Mouse (Mus musculus): ENCODE data around the gene Oas1e.
"Not testable (repeated sequence)": the region's sequence is repeated elsewhere in the genome, so short reads cannot be mapped to it uniquely, and the experiment has no call there.

Oas1e gene

DNA sequence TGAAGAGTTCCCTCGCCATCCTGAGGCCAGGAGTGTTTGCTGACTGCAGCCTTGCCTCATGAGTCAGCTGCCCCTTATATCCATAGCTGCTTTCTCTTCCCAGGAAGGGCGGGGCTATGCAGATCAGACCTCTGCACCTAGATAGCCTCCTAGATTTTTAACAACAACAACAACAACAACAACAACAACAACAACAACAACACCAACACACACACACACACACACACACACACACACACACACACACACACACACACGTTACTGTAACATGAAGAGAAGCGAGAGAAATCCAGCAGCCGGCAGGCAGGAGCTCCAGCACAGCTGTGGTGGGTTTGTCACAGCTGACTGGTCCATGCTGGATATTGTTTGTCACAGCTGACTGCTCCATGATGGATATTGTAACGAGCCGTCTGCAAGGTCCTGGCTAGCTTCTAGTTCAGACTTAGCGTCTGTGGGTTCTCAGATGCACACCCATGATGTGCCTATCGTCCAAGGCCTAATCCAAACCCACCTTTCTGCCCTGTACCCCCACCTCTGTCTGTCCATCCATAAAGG is at the start of gene Oas1e:
TSS of gene Oas1e (minus strand) at position 51 of the 555 bp plus-strand sequence.
- DNase-seq (ENCODE audit: low spot score) = not testable (repeated sequence)

DNA sequence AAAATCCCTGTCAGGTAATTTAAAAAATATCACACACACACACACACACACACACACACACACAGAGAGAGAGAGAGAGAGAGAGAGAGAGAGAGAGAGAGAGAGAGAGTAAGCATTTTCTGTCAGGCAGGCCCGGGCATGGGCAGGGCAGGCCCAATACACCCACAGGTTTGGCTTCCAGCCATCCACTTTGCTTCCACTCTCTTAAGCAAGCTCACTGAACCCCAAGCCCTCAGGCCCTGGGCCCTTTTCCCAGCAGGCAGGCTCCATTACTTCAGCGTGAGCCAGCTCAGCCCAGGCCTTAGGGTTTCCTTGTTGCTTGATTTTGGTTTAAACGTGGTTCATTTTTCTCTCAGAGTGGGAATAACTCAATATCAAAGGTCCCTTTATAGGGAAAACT is 49.4 kb upstream of the Oas1e start:
- DNase-seq (ENCODE audit: low spot score) = no peak

GRCm38 (mm10) chr5:120836731-120837585 is 41.6 kb upstream of the Oas1e start:
- peak; percentile 72 for DNase-seq (ENCODE audit: low spot score)

- DNase-seq (ENCODE audit: low spot score) = peak; percentile 37
These were observed 38.3 kb upstream of the Oas1e start for GRCm38 (mm10) chr5:120833335-120834280.

DNA sequence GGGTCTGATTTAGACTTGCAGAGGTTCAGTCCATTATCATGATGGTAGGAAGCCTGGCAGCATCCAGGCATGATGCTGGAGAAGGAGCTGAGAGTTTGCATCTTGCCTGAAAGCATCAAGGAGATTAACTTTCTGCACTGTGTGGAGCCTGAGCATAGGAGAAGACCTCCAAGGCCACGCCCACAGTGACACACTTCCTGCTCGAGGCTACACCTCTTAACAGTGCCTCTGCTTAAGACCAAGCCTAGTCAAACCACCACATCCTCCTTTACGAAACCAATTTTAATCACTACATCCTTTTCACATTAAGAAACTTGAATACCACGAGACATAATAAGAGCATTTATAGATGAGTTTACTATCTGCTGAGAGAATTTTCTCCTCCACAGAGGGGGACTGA is 35.7 kb upstream of the Oas1e start:
- DNase-seq (ENCODE audit: low spot score) = no peak

DNA sequence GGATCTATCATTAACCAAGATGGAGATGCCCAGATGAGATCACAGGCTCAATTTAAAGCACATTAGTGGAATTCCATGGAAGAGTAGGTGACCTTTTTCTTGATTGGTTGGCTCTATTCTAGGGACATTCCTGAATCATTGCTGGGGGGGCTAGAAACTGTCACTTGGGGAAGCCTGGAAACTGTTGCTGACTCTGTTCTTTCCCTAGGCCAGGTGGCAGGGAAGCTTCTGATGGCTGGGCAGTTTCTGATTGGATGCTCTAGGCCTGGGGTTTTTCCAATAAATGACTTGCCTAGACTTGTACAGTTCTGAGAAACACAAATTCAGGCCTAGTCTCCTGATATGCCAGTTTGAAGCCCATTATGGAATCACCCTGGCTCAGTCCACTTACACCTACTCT is 23.7 kb upstream of the Oas1e start:
- no peak for DNase-seq (ENCODE audit: low spot score)

DNA sequence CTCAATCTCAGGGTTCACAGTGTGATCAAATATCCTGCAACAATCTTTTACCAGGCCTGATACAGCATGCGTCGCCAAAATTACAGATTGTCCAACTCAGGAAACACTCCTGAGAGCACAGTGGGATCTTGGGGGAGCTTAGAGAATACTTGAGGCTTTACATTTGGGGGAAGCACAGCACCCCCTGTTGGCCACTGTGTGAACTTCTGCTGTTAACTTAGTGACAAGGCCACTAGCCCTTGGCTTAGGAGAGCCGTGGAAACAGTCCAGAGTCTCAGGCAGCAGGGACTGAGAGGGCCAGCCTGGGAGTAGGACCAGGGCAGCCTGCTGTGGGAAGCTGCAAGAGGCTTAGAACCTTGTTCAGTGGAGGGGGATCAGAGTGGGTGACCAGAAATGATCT is 20.6 kb upstream of the Oas1e start:
- DNase-seq (ENCODE audit: low spot score) = peak; percentile 44

GRCm38 (mm10) chr5:120813023-120813422 is 17.7 kb upstream of the Oas1e start:
- no peak for DNase-seq (ENCODE audit: low spot score)

GRCm38 (mm10) chr5:120811951-120812819 is 16.9 kb upstream of the Oas1e start, which contains the start of gene Oas1c:
TSS of gene Oas1c (minus strand) at chr5:120812514.
- peak; percentile 92 for DNase-seq (ENCODE audit: low spot score)

- DNase-seq (ENCODE audit: low spot score) = no peak
These were observed 13.8 kb upstream of the Oas1e start for GRCm38 (mm10) chr5:120809171-120809570.

DNA sequence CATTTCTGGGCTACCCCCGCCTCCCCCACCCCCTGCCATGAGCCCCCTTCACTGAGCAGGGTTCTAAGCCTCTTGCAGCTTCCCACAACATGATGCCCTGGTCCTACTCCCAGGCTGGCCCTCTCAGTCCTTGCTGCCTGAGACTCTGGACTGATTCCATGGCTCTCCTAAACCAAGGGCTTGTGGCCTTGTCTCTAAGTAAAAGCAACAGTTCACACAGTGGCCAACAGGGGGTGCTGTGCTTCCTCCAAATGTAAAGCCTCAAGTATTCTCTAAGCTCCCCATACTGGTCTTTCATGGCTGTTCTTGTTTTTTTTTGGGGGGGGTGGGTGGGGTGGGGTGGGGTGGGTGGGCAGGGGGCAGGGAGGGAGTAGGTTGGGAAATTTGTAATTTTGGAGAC is 11.1 kb upstream of the Oas1e start:
- peak; percentile 82 for DNase-seq (ENCODE audit: low spot score)

GRCm38 (mm10) chr5:120803596-120803995 is 8.3 kb upstream of the Oas1e start:
- DNase-seq (ENCODE audit: low spot score) = no peak

DNA sequence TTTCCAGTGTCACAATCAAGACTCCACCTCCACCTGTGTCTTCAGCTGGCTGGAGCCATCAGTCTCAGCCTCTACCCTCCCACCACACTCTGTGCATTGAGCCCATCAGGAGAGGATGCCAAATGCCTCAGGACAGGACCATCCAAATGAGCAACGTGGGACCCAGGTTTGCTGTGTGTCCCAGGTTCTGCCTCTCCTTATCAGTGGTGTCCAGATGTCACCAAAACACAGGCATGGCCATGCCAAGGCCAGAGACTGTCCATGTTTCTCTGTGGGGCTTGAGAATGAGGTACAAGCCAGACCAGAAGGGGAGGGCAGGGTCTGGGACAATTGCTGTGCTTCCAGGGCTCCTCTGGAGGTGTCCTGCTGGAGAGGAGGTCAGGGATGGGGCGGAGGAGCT is 3.6 kb upstream of the Oas1e start:
- DNase-seq (ENCODE audit: low spot score) = not testable (repeated sequence)

DNA sequence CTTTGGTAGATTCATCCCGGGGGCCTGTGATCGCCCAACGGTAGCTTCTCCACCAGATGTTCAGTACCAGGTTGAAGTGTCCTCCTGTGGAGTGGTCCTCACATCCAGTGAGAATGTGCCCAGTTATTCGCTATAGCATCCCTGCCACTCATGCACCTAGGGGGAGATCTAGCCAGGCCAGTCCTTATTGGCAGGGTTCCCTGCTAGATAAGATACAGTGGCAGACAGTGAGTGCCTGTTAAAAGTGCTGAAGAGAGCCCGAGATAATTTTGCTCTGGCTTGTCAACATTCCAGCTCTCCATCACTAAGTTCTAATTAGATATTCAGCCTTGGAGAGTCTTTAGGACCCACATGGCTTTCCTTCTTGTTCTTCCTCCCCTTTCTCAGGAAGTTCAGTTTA is 2.8 kb upstream of the Oas1e start:
- not testable (repeated sequence) for DNase-seq (ENCODE audit: low spot score)

DNA sequence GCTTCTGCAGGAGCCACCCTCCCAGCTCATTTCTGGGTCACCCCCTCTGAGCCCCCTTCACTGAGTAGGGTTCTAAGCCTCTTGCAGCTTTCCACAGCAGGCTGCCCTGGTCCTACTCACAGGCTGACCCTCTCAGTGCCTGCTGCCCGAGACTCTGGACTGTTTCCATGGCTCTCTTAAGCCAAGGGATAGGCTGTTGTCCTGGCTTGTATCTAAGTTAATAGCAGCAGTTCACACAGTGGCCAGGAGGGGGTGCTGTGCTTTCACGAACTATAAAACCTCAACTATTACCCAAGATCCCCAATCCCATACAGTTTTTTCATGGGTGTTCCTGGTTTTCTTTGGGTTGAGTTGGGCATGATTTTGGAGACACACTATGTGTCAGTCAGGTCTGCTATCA is 2.3 kb downstream of the Oas1e start:
- DNase-seq (ENCODE audit: low spot score) = peak; percentile 62

- DNase-seq (ENCODE audit: low spot score) = no peak
These were observed 8.3 kb downstream of the Oas1e start for GRCm38 (mm10) chr5:120787042-120787441.

DNA sequence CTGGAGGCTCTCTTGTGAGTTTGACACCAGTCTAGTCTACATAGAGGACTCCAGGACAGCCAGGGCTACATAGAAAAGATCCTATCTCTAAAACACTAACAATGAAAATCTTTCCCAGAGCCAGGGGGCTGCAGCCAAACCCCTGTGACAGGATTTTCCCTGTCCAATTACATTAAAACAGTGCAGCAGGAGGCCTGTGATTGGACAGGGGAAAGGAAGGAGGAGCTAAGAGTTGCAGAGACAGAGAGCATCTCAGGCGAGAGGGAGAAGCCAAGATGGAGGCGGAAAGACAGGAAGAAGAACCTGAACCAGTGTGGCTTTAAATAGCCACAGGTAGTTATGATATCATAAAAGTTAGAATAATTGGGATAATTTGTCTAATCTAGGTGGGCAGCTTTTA is 12.9 kb downstream of the Oas1e start:
- DNase-seq (ENCODE audit: low spot score) = no peak

- peak; percentile 5 for DNase-seq (ENCODE audit: low spot score)
These were observed 13.7 kb downstream of the Oas1e start for GRCm38 (mm10) chr5:120781646-120782045.

GRCm38 (mm10) chr5:120779922-120780321 is 15.4 kb downstream of the Oas1e start:
- DNase-seq (ENCODE audit: low spot score) = no peak

DNA sequence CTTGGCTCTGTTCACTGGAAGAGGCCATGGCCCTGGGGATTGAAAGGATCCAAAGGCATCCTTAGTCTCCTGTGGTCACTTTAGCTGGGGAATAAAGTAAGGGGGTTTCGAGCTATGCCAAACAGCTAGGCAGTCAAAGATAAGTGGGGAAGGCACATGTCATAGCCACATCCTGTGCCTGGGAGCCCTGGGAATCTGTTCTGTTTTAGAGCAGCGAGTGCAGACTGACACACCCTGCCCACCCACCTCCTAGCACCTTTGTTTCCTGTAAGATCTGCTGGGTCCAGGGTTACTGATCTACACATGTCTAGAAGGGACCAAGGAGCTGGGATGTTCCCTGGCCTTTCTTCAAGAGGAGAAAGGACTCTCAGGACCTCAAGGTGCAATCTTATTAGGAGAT is 16.4 kb downstream of the Oas1e start:
- DNase-seq (ENCODE audit: low spot score) = no peak

- DNase-seq (ENCODE audit: low spot score) = no peak
These were observed 17.9 kb downstream of the Oas1e start, which contains the start of gene Oas3 for GRCm38 (mm10) chr5:120777478-120777877. TSS of gene Oas3 (minus strand) at chr5:120777661.

All from embryo, embryonic 10.5 days (tissue).